Mouse (Mus musculus) testis, postnatal 14 days (tissue): ENCODE results near the gene Cdiptos.

Source experiments
- DNase-seq: peaks from one replicate; pipeline ENCODE4 v3.0.0; 2021; ENCODE audit warnings: low spot score

The Cdiptos gene

GRCm38 (mm10) chr7:126923999-126924398, 51.9 kb downstream of the Cdiptos start:
- DNase-seq: no peak

GRCm38 (mm10) chr7:126922624-126923060, 53.3 kb downstream of the Cdiptos start, which contains the start of gene Tmem219:
TSS of gene Tmem219 (minus strand) at chr7:126922917.
- DNase-seq: peak; percentile 67
